Mouse (Mus musculus): ENCODE measurements around the gene Olfr1284. TPM values are rescaled to one million over a fixed set of nuclear protein-coding genes. Genes with fewer than 3 reads are reported as not detected.
"Not testable (repeated sequence)": the region's sequence is repeated elsewhere in the genome, so short reads cannot be mapped to it uniquely, and the experiment has no call there.

Gene Olfr1284
- polyA plus RNA-seq (2014; fragmentation: Nextera tagmentation; extraction: Ambion mirVana) = not detected in 2 replicates

DNA sequence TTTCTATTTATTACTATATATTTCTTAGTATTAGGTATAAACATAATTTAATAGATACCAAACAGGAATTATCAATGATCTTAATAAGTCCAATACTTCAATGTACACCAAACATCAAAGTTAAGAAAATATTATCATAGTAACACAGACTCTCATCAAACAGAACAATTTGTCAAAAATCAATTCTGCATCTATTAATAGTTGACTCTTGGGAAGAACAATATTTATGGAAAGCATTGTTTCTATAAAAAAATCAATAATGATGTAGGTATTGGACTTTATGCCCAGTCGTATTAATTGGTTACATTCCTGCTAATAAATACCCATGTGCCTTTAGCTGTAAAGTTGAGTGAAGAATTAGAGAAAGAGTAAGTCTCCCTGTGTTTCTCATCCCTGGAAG, at the start of gene Olfr1284:
Gene Olfr1284, plus strand, starts transcription at position 301 of the 400 bp plus-strand sequence.
- H3K36me3 ChIP-seq (replicated peaks; ENCODE audit: control insufficient read depth, insufficient read depth, low read depth, low read length) = no peaks in the 10 kb centered on the region
- H3K4me1 ChIP-seq (ENCODE audit: control insufficient read depth, insufficient read depth, low read length) = no peaks in the 10 kb centered on the region
- DNase-seq (ENCODE audit: low spot score) (no peak), ATAC-seq (replicated peaks; ENCODE audit: insufficient number of reproducible peaks, low FRiP score, low TSS enrichment, low read depth) (no peak)
- no peak within 1 kb of the TSS for H3K27ac ChIP-seq (replicated peaks; ENCODE audit: low read depth, low read length)
- no peak within 1 kb of the TSS for H3K4me3 ChIP-seq (ENCODE audit: low read depth, low read length)
- WGBS = 88% methylated on average over 1 of the region's 1 CpGs
- H3K4me2 ChIP-seq (ENCODE audit: low read depth, low read length) = no peak within 1 kb of the TSS
- H3K9ac ChIP-seq (replicated peaks; ENCODE audit: low read length) = no peak within 1 kb of the TSS
- no peaks in the 10 kb centered on the region for H3K27me3 ChIP-seq (ENCODE audit: control insufficient read depth, insufficient read depth, low read length)
- H3K9me3 ChIP-seq (replicated peaks; ENCODE audit: control insufficient read depth, low read length) = no peaks in the 10 kb centered on the region

DNA sequence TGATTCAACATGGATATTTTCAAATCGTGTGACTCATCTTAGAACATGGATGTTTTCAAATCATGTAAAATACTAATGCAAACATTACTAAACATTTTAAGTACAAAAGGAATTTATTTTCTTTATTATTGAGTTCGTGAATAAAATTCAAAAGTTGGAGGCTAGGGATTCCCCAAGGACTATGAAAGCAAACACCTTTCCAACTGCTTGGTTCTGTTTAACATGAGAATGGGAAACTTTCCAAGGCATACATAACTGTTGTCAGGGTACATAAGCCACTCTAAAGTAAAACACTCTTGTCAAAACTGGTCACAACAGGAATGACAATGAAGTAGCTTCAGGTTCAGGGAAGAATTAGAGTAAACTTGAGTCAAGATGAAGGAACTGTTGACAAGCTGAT, 49.1 kb upstream of the Olfr1284 start, which contains the start of gene Olfr1281:
Gene Olfr1281, plus strand, starts transcription at position 301 of the 400 bp plus-strand sequence.
- WGBS = 75% methylated on average over 2 of the region's 2 CpGs
- H3K36me3 ChIP-seq (replicated peaks; ENCODE audit: control insufficient read depth, insufficient read depth, low read depth, low read length) = no peaks in the 10 kb centered on the region
- no peak within 1 kb of the TSS for H3K27ac ChIP-seq (replicated peaks; ENCODE audit: low read depth, low read length)
- H3K27me3 ChIP-seq (ENCODE audit: control insufficient read depth, insufficient read depth, low read length) = no peaks in the 10 kb centered on the region
- no peak within 1 kb of the TSS for H3K4me2 ChIP-seq (ENCODE audit: low read depth, low read length)
- H3K4me1 ChIP-seq (ENCODE audit: control insufficient read depth, insufficient read depth, low read length) = no peaks in the 10 kb centered on the region
- DNase-seq (ENCODE audit: low spot score) (no peak), ATAC-seq (replicated peaks; ENCODE audit: insufficient number of reproducible peaks, low FRiP score, low TSS enrichment, low read depth) (no peak)
- no peak within 1 kb of the TSS for H3K4me3 ChIP-seq (ENCODE audit: low read depth, low read length)
- H3K9ac ChIP-seq (replicated peaks; ENCODE audit: low read length) = no peak within 1 kb of the TSS
- no peaks in the 10 kb centered on the region for H3K9me3 ChIP-seq (replicated peaks; ENCODE audit: control insufficient read depth, low read length)

DNA sequence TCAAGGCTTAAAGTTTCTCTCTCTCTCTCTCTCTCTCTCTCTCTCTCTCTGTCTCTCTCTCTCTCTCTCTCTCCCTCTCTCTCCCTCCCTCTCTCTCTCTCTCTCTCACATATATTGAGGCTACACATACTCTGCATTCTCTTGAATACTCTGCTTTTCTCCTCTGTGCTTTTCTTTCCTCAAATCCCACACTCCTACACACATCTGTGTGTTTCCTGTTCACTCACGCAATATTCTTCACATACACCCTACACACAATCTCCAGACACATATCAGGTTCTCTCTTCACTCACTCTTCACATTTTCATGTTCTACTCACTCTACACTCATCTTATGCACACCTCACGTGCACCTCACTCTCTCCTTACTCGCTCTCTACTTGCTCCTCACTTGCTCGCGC, 41.6 kb upstream of the Olfr1284 start:
- not testable (repeated sequence) for H3K27ac ChIP-seq (replicated peaks; ENCODE audit: low read depth, low read length); H3K4me3 ChIP-seq (ENCODE audit: low read depth, low read length); H3K27me3 ChIP-seq (ENCODE audit: control insufficient read depth, insufficient read depth, low read length); H3K36me3 ChIP-seq (replicated peaks; ENCODE audit: control insufficient read depth, insufficient read depth, low read depth, low read length); H3K4me2 ChIP-seq (ENCODE audit: low read depth, low read length); H3K9me3 ChIP-seq (replicated peaks; ENCODE audit: control insufficient read depth, low read length); ATAC-seq (replicated peaks; ENCODE audit: insufficient number of reproducible peaks, low FRiP score, low TSS enrichment, low read depth); H3K9ac ChIP-seq (replicated peaks; ENCODE audit: low read length); H3K4me1 ChIP-seq (ENCODE audit: control insufficient read depth, insufficient read depth, low read length); DNase-seq (ENCODE audit: low spot score)
- WGBS = 80% methylated on average over 5 of the region's 5 CpGs

DNA sequence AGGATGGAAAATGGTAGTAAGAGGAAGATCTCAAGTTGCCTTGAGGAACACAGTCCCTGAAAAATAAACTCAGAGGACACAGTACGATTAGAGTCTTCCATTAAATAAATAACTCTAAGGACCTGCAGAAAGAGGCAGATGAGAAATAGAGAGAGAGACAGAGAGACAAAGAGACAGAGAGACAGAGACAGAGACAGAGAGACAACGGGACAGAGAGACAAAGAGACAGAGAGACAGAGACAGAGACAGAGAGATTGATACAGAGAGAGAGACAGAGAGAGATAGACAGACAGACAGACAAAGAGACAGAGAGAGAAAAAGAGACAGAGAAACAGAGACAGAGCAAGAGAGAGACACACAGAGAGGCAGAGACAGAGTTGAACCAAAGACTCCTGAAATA, 39.3 kb upstream of the Olfr1284 start, which contains the start of gene Olfr1282:
Gene Olfr1282, minus strand, starts transcription at position 101 of the 400 bp plus-strand sequence.
- no peaks in the 10 kb centered on the region for H3K27me3 ChIP-seq (ENCODE audit: control insufficient read depth, insufficient read depth, low read length)
- H3K4me1 ChIP-seq (ENCODE audit: control insufficient read depth, insufficient read depth, low read length) = no peaks in the 10 kb centered on the region
- H3K4me2 ChIP-seq (ENCODE audit: low read depth, low read length) = no peak within 1 kb of the TSS
- no peaks in the 10 kb centered on the region for H3K9me3 ChIP-seq (replicated peaks; ENCODE audit: control insufficient read depth, low read length)
- ATAC-seq (replicated peaks; ENCODE audit: insufficient number of reproducible peaks, low FRiP score, low TSS enrichment, low read depth) (no peak), DNase-seq (ENCODE audit: low spot score) (no peak)
- no peak within 1 kb of the TSS for H3K27ac ChIP-seq (replicated peaks; ENCODE audit: low read depth, low read length)
- no peak within 1 kb of the TSS for H3K9ac ChIP-seq (replicated peaks; ENCODE audit: low read length)
- 81% methylated on average over 2 of the region's 2 CpGs for WGBS
- H3K4me3 ChIP-seq (ENCODE audit: low read depth, low read length) = no peak within 1 kb of the TSS
- H3K36me3 ChIP-seq (replicated peaks; ENCODE audit: control insufficient read depth, insufficient read depth, low read depth, low read length) = no peaks in the 10 kb centered on the region

DNA sequence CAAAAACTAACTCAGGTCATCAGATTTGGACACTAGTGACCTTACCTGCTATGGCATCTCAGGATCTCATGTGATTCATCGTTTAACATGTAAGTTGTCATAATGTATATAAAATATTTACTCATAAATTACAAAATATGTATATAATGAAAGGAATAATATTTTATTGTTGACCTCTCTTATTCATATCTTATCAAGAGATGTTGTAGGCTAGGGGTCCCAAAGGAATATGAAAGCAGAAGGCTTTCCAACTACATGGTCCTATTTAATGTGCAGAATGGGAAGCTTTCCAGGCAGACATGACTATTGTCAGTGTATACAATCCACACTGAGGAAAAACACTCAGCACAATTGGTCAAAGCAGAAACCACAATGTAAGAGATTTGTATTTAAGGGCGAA, 8.8 kb upstream of the Olfr1284 start, which contains the start of gene Olfr1283:
Gene Olfr1283, plus strand, starts transcription at position 301 of the 400 bp plus-strand sequence.
- Histone ChIP-seq H3K9ac (replicated peaks; ENCODE audit: low read length) (no peak within 1 kb of the TSS), H3K27ac (replicated peaks; ENCODE audit: low read depth, low read length) (no peak within 1 kb of the TSS), H3K4me2 (ENCODE audit: low read depth, low read length) (no peak within 1 kb of the TSS), H3K27me3 (ENCODE audit: control insufficient read depth, insufficient read depth, low read length) (no peaks in the 10 kb centered on the region), H3K4me3 (ENCODE audit: low read depth, low read length) (no peak within 1 kb of the TSS), H3K9me3 (replicated peaks; ENCODE audit: control insufficient read depth, low read length) (no peaks in the 10 kb centered on the region), H3K36me3 (replicated peaks; ENCODE audit: control insufficient read depth, insufficient read depth, low read depth, low read length) (no peaks in the 10 kb centered on the region), H3K4me1 (ENCODE audit: control insufficient read depth, insufficient read depth, low read length) (no peaks in the 10 kb centered on the region)
- ATAC-seq (replicated peaks; ENCODE audit: insufficient number of reproducible peaks, low FRiP score, low TSS enrichment, low read depth) (no peak), DNase-seq (ENCODE audit: low spot score) (no peak)
- 79% methylated on average over 2 of the region's 2 CpGs for WGBS

DNA sequence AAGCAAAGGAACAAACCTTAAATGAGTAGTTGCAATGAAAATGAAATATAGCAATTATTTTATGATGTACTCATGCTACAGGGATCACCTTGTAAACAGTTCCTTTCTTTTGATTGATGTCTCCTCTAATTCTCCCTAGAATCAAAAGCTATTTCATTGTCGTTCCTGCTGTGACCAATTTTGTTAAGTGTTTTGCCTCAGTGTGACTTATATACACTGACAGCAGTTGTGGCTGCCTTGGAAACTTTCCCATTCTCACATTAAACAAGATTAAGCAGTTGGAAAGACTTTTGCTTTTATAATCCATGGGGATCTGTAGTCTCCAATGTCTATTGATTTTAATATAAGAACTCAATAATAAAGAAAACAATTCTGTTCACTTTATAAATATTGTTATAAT, 47.6 kb downstream of the Olfr1284 start, which contains the start of gene Olfr1286:
Gene Olfr1286, minus strand, starts transcription at position 185 of the 400 bp plus-strand sequence.
- 59% methylated on average over 1 of the region's 1 CpGs for WGBS
- Histone ChIP-seq H3K4me3 (ENCODE audit: low read depth, low read length) (no peak within 1 kb of the TSS), H3K27ac (replicated peaks; ENCODE audit: low read depth, low read length) (no peak within 1 kb of the TSS), H3K36me3 (replicated peaks; ENCODE audit: control insufficient read depth, insufficient read depth, low read depth, low read length) (no peaks in the 10 kb centered on the region), H3K9ac (replicated peaks; ENCODE audit: low read length) (no peak within 1 kb of the TSS), H3K4me1 (ENCODE audit: control insufficient read depth, insufficient read depth, low read length) (no peaks in the 10 kb centered on the region), H3K27me3 (ENCODE audit: control insufficient read depth, insufficient read depth, low read length) (no peaks in the 10 kb centered on the region), H3K9me3 (replicated peaks; ENCODE audit: control insufficient read depth, low read length) (no peaks in the 10 kb centered on the region), H3K4me2 (ENCODE audit: low read depth, low read length) (no peak within 1 kb of the TSS)
- no peak for DNase-seq (ENCODE audit: low spot score)
- ATAC-seq (replicated peaks; ENCODE audit: insufficient number of reproducible peaks, low FRiP score, low TSS enrichment, low read depth) = no peak

Other genes starting within 250 kb of the Olfr1284 start
- not detected in 2 replicates for gene Gm15130, start 222.6 kb upstream of the Olfr1284 start, polyA plus RNA-seq (2014; fragmentation: Nextera tagmentation; extraction: Ambion mirVana)
- not detected in 2 replicates for gene 4930430A15Rik, start 145.9 kb upstream of the Olfr1284 start, polyA plus RNA-seq (2014; fragmentation: Nextera tagmentation; extraction: Ambion mirVana)
- not detected in 2 replicates for gene Olfr1275, start 140.2 kb upstream of the Olfr1284 start, polyA plus RNA-seq (2014; fragmentation: Nextera tagmentation; extraction: Ambion mirVana)
- gene Olfr1276, start 121.0 kb upstream of the Olfr1284 start, polyA plus RNA-seq (2014; fragmentation: Nextera tagmentation; extraction: Ambion mirVana) = not detected in 2 replicates
- gene Olfr1277, start 101.4 kb upstream of the Olfr1284 start, polyA plus RNA-seq (2014; fragmentation: Nextera tagmentation; extraction: Ambion mirVana) = not detected in 2 replicates
- not detected in 2 replicates for gene Olfr1278, start 85.4 kb upstream of the Olfr1284 start, polyA plus RNA-seq (2014; fragmentation: Nextera tagmentation; extraction: Ambion mirVana)
- not detected in 2 replicates for gene Olfr1279, start 74.9 kb upstream of the Olfr1284 start, polyA plus RNA-seq (2014; fragmentation: Nextera tagmentation; extraction: Ambion mirVana)
- not detected in 2 replicates for gene Olfr1280, start 61.5 kb upstream of the Olfr1284 start, polyA plus RNA-seq (2014; fragmentation: Nextera tagmentation; extraction: Ambion mirVana)
- gene Olfr1281, start 49.0 kb upstream of the Olfr1284 start, polyA plus RNA-seq (2014; fragmentation: Nextera tagmentation; extraction: Ambion mirVana) = not detected in 2 replicates
- gene Olfr1282, start 39.4 kb upstream of the Olfr1284 start, polyA plus RNA-seq (2014; fragmentation: Nextera tagmentation; extraction: Ambion mirVana) = not detected in 2 replicates
- gene Olfr1283, start 8.7 kb upstream of the Olfr1284 start, polyA plus RNA-seq (2014; fragmentation: Nextera tagmentation; extraction: Ambion mirVana) = not detected in 2 replicates
- gene Olfr1286, start 47.6 kb downstream of the Olfr1284 start, polyA plus RNA-seq (2014; fragmentation: Nextera tagmentation; extraction: Ambion mirVana) = not detected in 2 replicates
- not detected in 2 replicates for gene Olfr1287, start 73.6 kb downstream of the Olfr1284 start, polyA plus RNA-seq (2014; fragmentation: Nextera tagmentation; extraction: Ambion mirVana)
- gene Olfr1288, start 98.6 kb downstream of the Olfr1284 start, polyA plus RNA-seq (2014; fragmentation: Nextera tagmentation; extraction: Ambion mirVana) = not detected in 2 replicates
- gene Olfr1289, start 105.3 kb downstream of the Olfr1284 start, polyA plus RNA-seq (2014; fragmentation: Nextera tagmentation; extraction: Ambion mirVana) = not detected in 2 replicates
- gene Olfr1290, start 118.3 kb downstream of the Olfr1284 start, polyA plus RNA-seq (2014; fragmentation: Nextera tagmentation; extraction: Ambion mirVana) = not detected in 2 replicates
- not detected in 2 replicates for gene Olfr1291-ps1, start 121.7 kb downstream of the Olfr1284 start, polyA plus RNA-seq (2014; fragmentation: Nextera tagmentation; extraction: Ambion mirVana)
- not detected in 2 replicates for gene Olfr1293-ps, start 149.7 kb downstream of the Olfr1284 start, polyA plus RNA-seq (2014; fragmentation: Nextera tagmentation; extraction: Ambion mirVana)
- not detected in 2 replicates for gene Olfr1294, start 164.8 kb downstream of the Olfr1284 start, polyA plus RNA-seq (2014; fragmentation: Nextera tagmentation; extraction: Ambion mirVana)
- not detected in 2 replicates for gene Olfr1295, start 194.2 kb downstream of the Olfr1284 start, polyA plus RNA-seq (2014; fragmentation: Nextera tagmentation; extraction: Ambion mirVana)

Measured in embryonic facial prominence, embryonic 11.5 days (tissue).